Mouse (Mus musculus) midbrain, embryonic 16.5 days (tissue): ENCODE results near the gene Lrat. TPM values are rescaled to one million over a fixed set of nuclear protein-coding genes. Genes with fewer than 3 reads are reported as not detected.

Experiments used
- ATAC-seq: fragments of 200-750 bp; cut with Nextera tagmentation; 2 replicates; pipeline ENCODE4 v1.8.0; 2017; ENCODE audit warnings: moderate TSS enrichment
- H3K27ac ChIP-seq: fragments of 300-500 bp; sonication (generic); 2 replicates; pipeline ENCODE4 v1.5.1; 2014; ENCODE audit warnings: mild to moderate bottlenecking, low read length, mixed read lengths
- H3K27me3 ChIP-seq: fragments of 300-500 bp; sonication (generic); 2 replicates; pipeline ENCODE4 v1.6.1; 2014; ENCODE audit warnings: low read depth, low read length, mixed read lengths; ENCODE audit not compliant: control insufficient read depth, insufficient read depth
- H3K36me3 ChIP-seq: fragments of 300-500 bp; sonication (generic); 2 replicates; pipeline ENCODE4 v1.6.1; 2014; ENCODE audit warnings: mild to moderate bottlenecking, low read length, moderate library complexity, mixed read lengths; ENCODE audit not compliant: control insufficient read depth, insufficient read depth
- H3K4me1 ChIP-seq: fragments of 300-500 bp; sonication (generic); 2 replicates; pipeline ENCODE4 v1.6.1; 2014; ENCODE audit warnings: mild to moderate bottlenecking, low read length, mixed read lengths; ENCODE audit not compliant: control insufficient read depth, insufficient read depth
- H3K4me2 ChIP-seq: fragments of 300-500 bp; sonication (generic); 2 replicates; pipeline ENCODE4 v1.6.1; 2014; ENCODE audit warnings: mild to moderate bottlenecking, low read length, mixed read lengths
- H3K4me3 ChIP-seq: fragments of 300-500 bp; sonication (generic); 2 replicates; pipeline ENCODE4 v1.5.1; 2014; ENCODE audit warnings: low read depth, mild to moderate bottlenecking, low read length, moderate library complexity, mixed read lengths
- H3K9ac ChIP-seq: fragments of 300-500 bp; sonication (generic); 2 replicates; pipeline ENCODE4 v1.6.1; 2014; ENCODE audit warnings: low read depth, low read length, mixed read lengths
- H3K9me3 ChIP-seq: fragments of 300-500 bp; sonication (generic); replicated peaks from 2 replicates; pipeline ENCODE4 v1.6.1; 2014; ENCODE audit warnings: mild to moderate bottlenecking, low read length, mixed read lengths; ENCODE audit not compliant: control insufficient read depth, poor library complexity, severe bottlenecking
- WGBS: fragments of 180-500 bp; shearing (Covaris S2); extraction: QIAGEN DNeasy Blood & Tissue Kit; methylation state at CpG from one replicate; pipeline ENCODE4 v1.1.7; 2014; 5-methylcytosine and 5-hydroxymethylcytosine counted together
- polyA plus RNA-seq: library from polyadenylated mRNA; unstranded; fragments of >200 nt; fragmentation: Nextera tagmentation; extraction: Ambion mirVana; gene quantifications from 2 replicates; pipeline ENCODE4 v1.2.1, GENCODE M21; 2015

The Lrat gene
- polyA plus RNA-seq, 1 experiment from 2014 or later = 0.30 TPM

DNA sequence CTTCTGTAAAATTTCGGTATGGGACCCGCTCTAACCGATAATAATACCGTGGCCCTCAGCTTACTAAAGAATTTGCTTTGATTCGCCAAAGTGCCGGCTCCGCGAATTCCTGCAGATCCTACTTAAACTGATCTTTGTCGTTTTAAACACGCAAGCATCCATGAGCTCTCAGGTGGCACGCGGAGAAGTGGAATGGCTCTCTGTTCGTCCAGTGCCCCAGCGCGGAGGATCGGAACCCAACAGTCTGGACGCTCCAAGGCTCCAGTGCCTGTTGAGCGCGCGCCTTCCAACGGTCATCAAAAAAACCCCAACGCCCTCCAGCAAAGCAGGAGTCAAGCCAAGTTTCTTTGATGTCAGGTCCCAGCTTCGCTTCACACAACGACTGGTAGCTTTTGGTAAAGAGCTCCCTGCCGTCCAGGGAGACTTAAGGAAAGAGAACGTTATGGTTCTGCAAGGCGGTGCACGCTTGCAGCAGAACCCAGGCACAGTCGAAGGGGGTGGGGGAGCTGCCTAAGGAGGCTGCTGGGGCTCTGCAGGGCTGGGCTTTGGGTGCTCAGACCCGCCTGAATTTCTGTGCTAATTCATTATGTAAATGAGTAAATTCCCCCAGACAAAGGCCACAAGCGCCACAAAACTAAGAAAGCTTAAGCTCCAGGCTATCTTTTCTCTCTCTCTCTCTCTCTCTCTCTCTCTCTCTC, 587 bp upstream of the Lrat start:
- ATAC-seq = peak; percentile 74
- peaks cover 8% of the 10 kb centered on the region for H3K27me3 ChIP-seq
- H3K27ac ChIP-seq = no peak overlapping the region
- under 1% methylated on average over 31 of the region's 31 CpGs for WGBS
- H3K4me1 ChIP-seq = peaks cover 8% of the 10 kb centered on the region
- peak overlapping the region; percentile 59 for H3K4me3 ChIP-seq
- H3K36me3 ChIP-seq = no peaks in the 10 kb centered on the region
- H3K9me3 ChIP-seq = no peaks in the 10 kb centered on the region
- peak overlapping the region; percentile 99 for H3K4me2 ChIP-seq
- H3K9ac ChIP-seq = peak overlapping the region; percentile 64

DNA sequence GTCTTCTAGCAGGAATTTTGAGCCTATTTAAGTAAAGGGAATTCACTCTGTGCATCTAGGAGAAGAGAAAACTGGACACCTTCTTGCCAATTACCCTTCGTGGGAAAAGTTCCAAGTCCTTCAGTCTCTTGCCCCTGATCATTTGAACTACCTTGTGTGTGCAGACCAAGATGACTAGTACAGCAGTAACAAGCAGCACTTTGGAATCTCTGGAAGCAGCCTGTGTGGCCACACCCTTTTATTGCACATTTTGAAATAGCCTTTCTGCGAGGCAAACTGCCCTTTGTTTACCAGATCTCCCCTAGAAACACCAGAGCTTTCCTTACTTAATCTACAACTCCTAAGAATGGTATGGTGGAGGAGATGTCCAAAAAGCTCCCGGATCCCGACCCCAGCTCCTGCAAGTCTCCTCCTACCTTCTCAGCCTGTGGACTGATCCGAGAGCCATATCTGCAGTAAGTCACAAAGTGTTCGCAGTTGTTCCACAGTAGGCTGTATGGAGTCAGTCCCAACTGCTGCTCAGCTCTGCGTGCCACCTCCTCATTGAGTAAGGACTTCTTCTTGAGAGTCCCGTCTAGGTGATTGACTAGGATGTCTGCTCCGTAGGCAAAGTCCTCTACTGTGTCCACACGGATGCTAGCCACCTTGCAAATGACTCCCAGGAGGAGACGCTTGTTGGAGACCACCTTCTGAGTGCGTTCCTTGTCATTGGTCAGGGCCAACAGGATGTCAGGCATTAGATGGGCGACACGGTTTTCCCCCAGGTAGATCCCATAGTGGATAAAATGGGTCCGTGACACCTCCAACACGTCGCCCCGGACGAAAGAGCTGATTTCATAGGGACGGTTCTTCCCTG, 788 bp downstream of the Lrat start:
- peak overlapping the region; percentile 64; the same call in 1 of the 2 replicates for H3K9ac ChIP-seq
- WGBS = 21% methylated on average over 20 of the region's 20 CpGs

DNA sequence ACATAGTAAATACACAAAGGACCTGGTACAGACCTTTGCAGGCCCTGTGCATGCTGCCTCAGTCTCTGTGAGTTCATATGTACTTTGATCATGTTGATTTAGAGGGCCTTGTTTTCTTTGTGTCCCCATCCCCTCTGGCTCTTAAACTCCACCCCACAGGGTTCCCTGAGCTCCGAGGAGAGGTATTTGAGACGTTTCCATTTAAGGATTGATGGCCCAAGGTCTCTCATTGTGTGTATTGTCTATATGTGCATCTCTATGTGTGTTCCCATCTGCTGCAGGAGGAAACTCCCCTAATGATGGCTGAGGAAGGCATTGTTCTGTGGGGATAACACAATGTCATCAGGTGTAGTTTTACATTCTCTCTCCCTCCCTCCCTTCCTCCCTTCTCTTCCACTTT, 14.9 kb downstream of the Lrat start:
- Histone ChIP-seq H3K27ac (no peak overlapping the region), H3K36me3 (no peaks in the 10 kb centered on the region), H3K4me1 (no peaks in the 10 kb centered on the region), H3K9me3 (no peaks in the 10 kb centered on the region), H3K4me2 (no peak overlapping the region), H3K27me3 (0 out of 2 replicates have a peak, but pooled peaks cover 3% of the 10 kb centered on the region), H3K9ac (no peak overlapping the region), H3K4me3 (no peak overlapping the region)
- WGBS = 9% methylated on average over 2 of the region's 2 CpGs
- no peak for ATAC-seq

More for the DNA sequence above, 788 bp downstream of the Lrat start:
- Histone ChIP-seq H3K4me2 (peak overlapping the region; percentile 99), H3K27me3 (peaks cover 8% of the 10 kb centered on the region), H3K4me3 (peak overlapping the region; percentile 59), H3K27ac (no peak overlapping the region), H3K36me3 (no peaks in the 10 kb centered on the region), H3K9me3 (no peaks in the 10 kb centered on the region), H3K4me1 (peaks cover 8% of the 10 kb centered on the region)
- ATAC-seq = peak; percentile 50; the same call in 1 of the 2 replicates

- Histone ChIP-seq H3K9ac (no peak overlapping the region), H3K27me3 (peaks cover 17% of the 10 kb centered on the region), H3K4me1 (peaks cover 5% of the 10 kb centered on the region; the same call in 1 of the 2 replicates), H3K4me2 (no peak overlapping the region), H3K9me3 (no peaks in the 10 kb centered on the region), H3K27ac (no peak overlapping the region), H3K36me3 (no peaks in the 10 kb centered on the region), H3K4me3 (no peak overlapping the region)
- WGBS = 3% methylated on average over 4 of the region's 4 CpGs
- 0 out of 2 replicates have a peak, but pooled peaks have one; percentile 49 for ATAC-seq
Observed at GRCm38 (mm10) chr3:82877258-82877657, 26.5 kb downstream of the Lrat start.

DNA sequence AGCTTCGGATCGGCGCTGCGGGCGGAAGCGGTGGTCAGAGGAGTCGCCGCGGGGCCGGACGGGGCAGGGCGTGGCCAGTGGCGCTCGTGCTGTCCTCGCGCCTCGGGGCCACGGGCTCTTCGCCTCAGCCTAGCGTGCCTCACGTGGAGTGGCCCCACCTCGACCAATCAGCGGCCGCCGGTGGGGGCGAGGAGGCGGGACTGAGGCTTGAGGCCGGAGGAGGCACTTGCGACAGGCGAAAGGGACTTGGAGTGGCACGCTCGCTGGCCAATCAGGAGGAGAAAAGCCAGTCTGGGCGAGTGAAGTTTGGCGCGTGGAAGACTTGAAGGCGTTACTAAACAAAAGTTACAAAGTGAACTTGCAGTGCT, 27.4 kb downstream of the Lrat start, which contains the start of gene Rbm46:
Gene Rbm46 (minus strand): TSS at position 112 of the 368 bp plus-strand sequence.
- Histone ChIP-seq H3K4me1 (peaks cover 5% of the 10 kb centered on the region; the same call in 1 of the 2 replicates), H3K36me3 (no peaks in the 10 kb centered on the region), H3K9ac (0 out of 2 replicates have a peak within 1 kb of the TSS, but pooled peaks have one; percentile 40), H3K27me3 (peaks cover 17% of the 10 kb centered on the region), H3K4me3 (peak within 1 kb of the TSS; percentile 47), H3K9me3 (no peaks in the 10 kb centered on the region), H3K4me2 (peak within 1 kb of the TSS; percentile 65), H3K27ac (no peak within 1 kb of the TSS)
- peak; percentile 97 for ATAC-seq
- 31% methylated on average over 24 of the region's 36 CpGs for WGBS

GRCm38 (mm10) chr3:82875671-82876371, 28.0 kb downstream of the Lrat start:
- Histone ChIP-seq H3K9ac (0 out of 2 replicates have a peak overlapping the region, but pooled peaks have one; percentile 40), H3K4me3 (peak overlapping the region; percentile 47), H3K9me3 (no peaks in the 10 kb centered on the region), H3K27ac (no peak overlapping the region), H3K4me1 (peaks cover 5% of the 10 kb centered on the region; the same call in 1 of the 2 replicates), H3K4me2 (peak overlapping the region; percentile 65), H3K27me3 (peaks cover 17% of the 10 kb centered on the region), H3K36me3 (no peaks in the 10 kb centered on the region)
- peak; percentile 75 for ATAC-seq
- WGBS = 26% methylated on average over 63 of the region's 69 CpGs

DNA sequence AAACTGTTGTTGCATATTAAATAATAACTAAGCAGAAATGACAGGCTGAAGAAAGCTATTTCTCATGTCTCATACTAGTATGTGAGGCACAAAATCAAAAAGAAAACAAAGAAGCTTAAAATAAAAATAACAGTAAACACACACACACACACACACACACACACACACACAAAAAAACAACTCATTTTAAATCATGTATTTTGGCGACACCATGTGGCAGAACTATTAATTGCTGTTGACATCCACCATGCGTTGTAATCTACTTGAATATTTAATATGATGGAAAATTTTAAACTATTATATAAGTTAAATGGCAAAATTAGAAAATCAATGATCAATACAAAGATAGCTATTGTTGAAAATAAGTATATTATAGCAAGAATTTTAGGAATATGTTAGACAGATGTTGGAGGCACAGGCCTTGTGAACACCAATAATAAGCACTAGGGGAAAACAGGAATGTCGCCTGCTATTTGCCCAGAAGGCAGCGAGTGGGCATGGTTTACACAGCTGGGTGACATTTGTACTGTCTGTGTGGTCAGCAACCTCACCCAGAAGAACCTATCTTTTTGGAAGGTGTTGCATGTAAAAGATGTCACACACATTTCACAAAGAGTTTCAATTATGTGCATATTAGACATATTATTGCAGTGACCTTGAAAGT, 46.2 kb downstream of the Lrat start:
- no peaks in the 10 kb centered on the region for H3K36me3 ChIP-seq
- no peak overlapping the region for H3K4me2 ChIP-seq
- 25% methylated on average over 4 of the region's 4 CpGs for WGBS
- H3K27ac ChIP-seq = no peak overlapping the region
- no peak overlapping the region for H3K9ac ChIP-seq
- H3K4me1 ChIP-seq = no peaks in the 10 kb centered on the region
- no peaks in the 10 kb centered on the region for H3K27me3 ChIP-seq
- no peak for ATAC-seq
- H3K9me3 ChIP-seq = no peaks in the 10 kb centered on the region
- H3K4me3 ChIP-seq = no peak overlapping the region
